18 mouse cellular contexts compared by ENCODE assay signal in genomic region chrX:36513726-36514125, GRCm38 (mm10). TPM values are rescaled to one million over a fixed set of nuclear protein-coding genes. Genes with fewer than 3 reads are reported as not detected.
DNase-seq lines count a peak whose midpoint lies in the region; ATAC-seq and TF ChIP-seq lines count a peak whose summit lies in the region.
"Had no signal": no experiment of that assay in that cellular context is flagged by ENCODE, and none has a peak within 500 bp of the region (broad histone marks: within the 10 kb centered on the region; RNA-seq: fewer than 3 reads in every experiment).

No protein-coding gene starts in this region.

- no peaks in the 10 kb centered on the region for H3K27me3 ChIP-seq in kidney, postnatal 0 days (ENCODE audit: insufficient read depth, low read length)
- H3K27me3 ChIP-seq: embryonic facial prominence, embryonic 15.5 days; heart, embryonic 12.5 days; limb, embryonic 13.5 days had no signal

- H3K4me2 ChIP-seq in kidney, postnatal 0 days (ENCODE audit: low read length) = no peak overlapping the region
- H3K4me2 ChIP-seq: embryonic facial prominence, embryonic 15.5 days; heart, embryonic 12.5 days; limb, embryonic 13.5 days had no signal

- intact Hi-C loops in heart, postnatal 14 days (cut with DNase I) = loop anchor here (10.0 kb wide), 1 partner anchor 51 kb away; no protein-coding TSS in a partner anchor

- no peaks in the 10 kb centered on the region for H3K4me1 ChIP-seq in kidney, postnatal 0 days (replicated peaks; ENCODE audit: insufficient read depth, low read length)
- H3K4me1 ChIP-seq: embryonic facial prominence, embryonic 15.5 days; heart, embryonic 12.5 days; hindbrain, embryonic 10.5 days; limb, embryonic 13.5 days; megakaryocyte, embryonic 14.5 days had no signal

- no peak for ATAC-seq in kidney, postnatal 0 days (replicated peaks; ENCODE audit: low FRiP score, low read depth)
- ATAC-seq: forebrain, embryonic 16.5 days had no signal

- no peaks in the 10 kb centered on the region for H3K36me3 ChIP-seq in kidney, postnatal 0 days (ENCODE audit: insufficient read depth, low read length)
- H3K36me3 ChIP-seq: embryonic facial prominence, embryonic 15.5 days; heart, embryonic 12.5 days; hindbrain, embryonic 10.5 days; limb, embryonic 13.5 days had no signal

- no peak overlapping the region for H3K9ac ChIP-seq in kidney, postnatal 0 days (ENCODE audit: low read depth, low read length)
- H3K9ac ChIP-seq: embryonic facial prominence, embryonic 15.5 days; heart, embryonic 12.5 days; limb, embryonic 13.5 days had no signal

- no peak overlapping the region for H3K27ac ChIP-seq in kidney, postnatal 0 days
- H3K27ac ChIP-seq: embryonic facial prominence, embryonic 15.5 days; hindbrain, embryonic 10.5 days; limb, embryonic 13.5 days had no signal

- DNase-seq in kidney, postnatal 0 days (ENCODE audit: low spot score) = no peak
- no peak for DNase-seq in kidney, adult 8-10 months
- DNase-seq in retina, embryonic 14.5 days (ENCODE audit: low spot score) = peak; percentile 1
- DNase-seq in retina, postnatal 1 day = no peak
- peak; percentile 26 for DNase-seq in adrenal gland, postnatal 10 days
- DNase-seq in testis, postnatal 14 days (ENCODE audit: low spot score) = peak; percentile 22
- no peak for DNase-seq in layer of hippocampus, postnatal 14 days (ENCODE audit: low spot score in 2 of 2)
- DNase-seq in heart, postnatal 14 days = no peak
- DNase-seq: gastrocnemius, postnatal 36 days; layer of hippocampus, postnatal 36 days; lung, adult 2 months had no signal

- 52% methylated on average over 8 of the region's 8 CpGs for WGBS in kidney, postnatal 0 days

- no peaks in the 10 kb centered on the region for H3K9me3 ChIP-seq in kidney, postnatal 0 days (replicated peaks; ENCODE audit: low read length)
- H3K9me3 ChIP-seq: embryonic facial prominence, embryonic 15.5 days; heart, embryonic 12.5 days; hindbrain, embryonic 10.5 days; limb, embryonic 13.5 days; megakaryocyte, embryonic 14.5 days had no signal

- peak; percentile 24; the same call in 1 of the 2 replicates for TF ChIP-seq CTCF in kidney, postnatal 0 days (IDR thresholded peaks at IDR 0.05; ENCODE audit: low read depth)

- H3K4me3 ChIP-seq in kidney, postnatal 0 days (replicated peaks; ENCODE audit: low read depth, low read length) = no peak overlapping the region
- H3K4me3 ChIP-seq: embryonic facial prominence, embryonic 15.5 days; heart, embryonic 12.5 days; hindbrain, embryonic 10.5 days; limb, embryonic 13.5 days; megakaryocyte, embryonic 14.5 days had no signal

RNA-seq across cellular contexts. Expression of gene Gm14569, which starts 22.1 kb away (rescaled TPM):
- not detected in 2 replicates for polyA plus RNA-seq in kidney, postnatal 0 days (2015; fragmentation: Nextera tagmentation; extraction: Ambion mirVana)
- total RNA-seq in adrenal gland, postnatal 10 days (2021) = under 1 TPM; 0.66 to 0.70 TPM
- 1 to 10 TPM; 4.8 to 5.8 TPM for total RNA-seq in layer of hippocampus, postnatal 14 days (2021)
- not detected for total RNA-seq in heart, postnatal 14 days (2021)
- total RNA-seq: gastrocnemius, postnatal 36 days had no signal
- polyA plus RNA-seq: embryonic facial prominence, embryonic 15.5 days; forebrain, embryonic 16.5 days; heart, embryonic 12.5 days; hindbrain, embryonic 10.5 days; kidney, embryonic 14.5 days; limb, embryonic 13.5 days had no signal

Comparison
In these comparisons a context has a peak if more than half of its experiments do, and no peak if none do; other contexts are left out.
1. DNase-seq: peak in retina, embryonic 14.5 days (single experiment), adrenal gland, postnatal 10 days (single experiment) and testis, postnatal 14 days (single experiment); none in kidney, postnatal 0 days (single experiment), kidney, adult 8-10 months (0 of 2), retina, postnatal 1 day (single experiment), layer of hippocampus, postnatal 14 days (0 of 2) and heart, postnatal 14 days (0 of 2).